Mouse (Mus musculus) megakaryocyte, embryonic 14.5 days (primary cell): ENCODE measurements around the gene Wdr90.

ENCODE experiments used
- FLI1 ChIP-seq: IDR thresholded peaks from 2 replicates; pipeline ENCODE4 v1.6.1; 2012; ENCODE audit warnings: low read length, inconsistent platforms, mixed read lengths
- GATA1 ChIP-seq: IDR thresholded peaks from 3 replicates; pipeline ENCODE4 v1.6.1; 2012; ENCODE audit warnings: mixed read lengths, low read length, inconsistent platforms, borderline replicate concordance

GRCm38 (mm10) chr17:25828712-25829557, 32.4 kb downstream of the Wdr90 start, which contains the start of gene Jmjd8:
- TF ChIP-seq GATA1 = no peak
- no peak for TF ChIP-seq FLI1
